Mouse (Mus musculus): ENCODE measurements around the gene Knstrn. TPM values are rescaled to one million over a fixed set of nuclear protein-coding genes. Genes with fewer than 3 reads are reported as not detected.

Knstrn gene
- polyA plus RNA-seq, 1 experiment from 2014 or later: 195 TPM

GRCm38 (mm10) chr2:118895990-118896913 is 82.4 kb downstream of the Knstrn start:
- Histone ChIP-seq H3K9ac (replicated peaks; ENCODE audit: low read length) (peak overlapping the region; percentile 43), H3K27me3 (ENCODE audit: control insufficient read depth, insufficient read depth, low read length) (peaks cover 59% of the 10 kb centered on the region), H3K4me1 (ENCODE audit: control insufficient read depth, insufficient read depth, low read length) (peaks cover 21% of the 10 kb centered on the region), H3K4me3 (ENCODE audit: low read depth, low read length) (peak overlapping the region; percentile 45), H3K27ac (replicated peaks; ENCODE audit: low read depth, low read length) (no peak overlapping the region), H3K9me3 (replicated peaks; ENCODE audit: control insufficient read depth, low read length) (no peaks in the 10 kb centered on the region), H3K36me3 (replicated peaks; ENCODE audit: control insufficient read depth, insufficient read depth, low read depth, low read length) (no peaks in the 10 kb centered on the region), H3K4me2 (ENCODE audit: low read depth, low read length) (peak overlapping the region; percentile 83)
- peak; percentile 3; the same call in 1 of the 2 replicates for ATAC-seq (replicated peaks; ENCODE audit: insufficient number of reproducible peaks, low FRiP score, low TSS enrichment, low read depth)
- WGBS: under 1% methylated on average over 38 of the region's 38 CpGs
- peak; percentile 50 for DNase-seq (ENCODE audit: low spot score)

DNA sequence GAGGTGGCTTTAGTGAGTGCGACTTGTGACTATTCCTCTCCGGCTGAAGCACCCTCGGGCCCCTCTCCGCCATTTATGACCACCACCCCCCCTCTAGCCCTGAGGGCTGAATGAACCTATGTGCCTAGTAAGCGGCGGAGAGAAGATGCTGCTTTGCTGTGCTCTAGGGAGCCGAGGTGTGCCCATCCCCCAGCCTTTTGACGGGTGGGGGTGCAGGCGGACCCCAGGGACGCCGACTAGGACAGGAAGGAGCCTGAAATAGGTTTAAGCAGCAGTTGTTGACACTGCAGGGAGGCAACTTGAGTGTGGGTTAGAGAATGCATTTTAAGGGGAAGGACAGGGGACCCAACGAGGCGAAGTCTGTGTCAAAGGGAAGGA is 83.1 kb downstream of the Knstrn start:
- no peak for DNase-seq (ENCODE audit: low spot score)
- Histone ChIP-seq H3K9ac (replicated peaks; ENCODE audit: low read length) (peak overlapping the region; percentile 43), H3K9me3 (replicated peaks; ENCODE audit: control insufficient read depth, low read length) (no peaks in the 10 kb centered on the region)

GRCm38 (mm10) chr2:118897392-118897791 is 83.6 kb downstream of the Knstrn start:
- DNase-seq (ENCODE audit: low spot score) (no peak), ATAC-seq (replicated peaks; ENCODE audit: insufficient number of reproducible peaks, low FRiP score, low TSS enrichment, low read depth) (no peak)
- Histone ChIP-seq H3K27me3 (ENCODE audit: control insufficient read depth, insufficient read depth, low read length) (peaks cover 59% of the 10 kb centered on the region), H3K36me3 (replicated peaks; ENCODE audit: control insufficient read depth, insufficient read depth, low read depth, low read length) (no peaks in the 10 kb centered on the region), H3K4me3 (ENCODE audit: low read depth, low read length) (no peak overlapping the region), H3K9ac (replicated peaks; ENCODE audit: low read length) (no peak overlapping the region), H3K4me2 (ENCODE audit: low read depth, low read length) (peak overlapping the region; percentile 83), H3K4me1 (ENCODE audit: control insufficient read depth, insufficient read depth, low read length) (peaks cover 21% of the 10 kb centered on the region), H3K9me3 (replicated peaks; ENCODE audit: control insufficient read depth, low read length) (no peaks in the 10 kb centered on the region), H3K27ac (replicated peaks; ENCODE audit: low read depth, low read length) (no peak overlapping the region)
- WGBS: under 1% methylated on average over 7 of the region's 7 CpGs

More for the DNA sequence above, 83.1 kb downstream of the Knstrn start:
- no peaks in the 10 kb centered on the region for H3K36me3 ChIP-seq (replicated peaks; ENCODE audit: control insufficient read depth, insufficient read depth, low read depth, low read length)
- peaks cover 59% of the 10 kb centered on the region for H3K27me3 ChIP-seq (ENCODE audit: control insufficient read depth, insufficient read depth, low read length)
- H3K4me3 ChIP-seq (ENCODE audit: low read depth, low read length): peak overlapping the region; percentile 45
- no peak overlapping the region for H3K27ac ChIP-seq (replicated peaks; ENCODE audit: low read depth, low read length)
- peaks cover 21% of the 10 kb centered on the region for H3K4me1 ChIP-seq (ENCODE audit: control insufficient read depth, insufficient read depth, low read length)
- H3K4me2 ChIP-seq (ENCODE audit: low read depth, low read length): peak overlapping the region; percentile 83
- no peak for ATAC-seq (replicated peaks; ENCODE audit: insufficient number of reproducible peaks, low FRiP score, low TSS enrichment, low read depth)
- under 1% methylated on average over 13 of the region's 13 CpGs for WGBS

GRCm38 (mm10) chr2:118897808-118898207 is 84.0 kb downstream of the Knstrn start:
- 2% methylated on average over 11 of the region's 11 CpGs for WGBS
- Histone ChIP-seq H3K4me3 (ENCODE audit: low read depth, low read length) (no peak overlapping the region), H3K9ac (replicated peaks; ENCODE audit: low read length) (no peak overlapping the region), H3K4me1 (ENCODE audit: control insufficient read depth, insufficient read depth, low read length) (peaks cover 21% of the 10 kb centered on the region), H3K27me3 (ENCODE audit: control insufficient read depth, insufficient read depth, low read length) (peaks cover 62% of the 10 kb centered on the region), H3K36me3 (replicated peaks; ENCODE audit: control insufficient read depth, insufficient read depth, low read depth, low read length) (no peaks in the 10 kb centered on the region), H3K9me3 (replicated peaks; ENCODE audit: control insufficient read depth, low read length) (no peaks in the 10 kb centered on the region), H3K4me2 (ENCODE audit: low read depth, low read length) (no peak overlapping the region), H3K27ac (replicated peaks; ENCODE audit: low read depth, low read length) (no peak overlapping the region)
- DNase-seq (ENCODE audit: low spot score): no peak
- no peak for ATAC-seq (replicated peaks; ENCODE audit: insufficient number of reproducible peaks, low FRiP score, low TSS enrichment, low read depth)

GRCm38 (mm10) chr2:118898771-118899170 is 85.0 kb downstream of the Knstrn start:
- H3K27ac ChIP-seq (replicated peaks; ENCODE audit: low read depth, low read length): no peak overlapping the region
- no peaks in the 10 kb centered on the region for H3K36me3 ChIP-seq (replicated peaks; ENCODE audit: control insufficient read depth, insufficient read depth, low read depth, low read length)
- H3K4me1 ChIP-seq (ENCODE audit: control insufficient read depth, insufficient read depth, low read length): peaks cover 21% of the 10 kb centered on the region
- DNase-seq (ENCODE audit: low spot score): no peak
- peaks cover 63% of the 10 kb centered on the region for H3K27me3 ChIP-seq (ENCODE audit: control insufficient read depth, insufficient read depth, low read length)
- H3K9ac ChIP-seq (replicated peaks; ENCODE audit: low read length): no peak overlapping the region
- H3K9me3 ChIP-seq (replicated peaks; ENCODE audit: control insufficient read depth, low read length): no peaks in the 10 kb centered on the region
- WGBS: 0% methylated on average over 4 of the region's 4 CpGs
- no peak overlapping the region for H3K4me2 ChIP-seq (ENCODE audit: low read depth, low read length)
- no peak overlapping the region for H3K4me3 ChIP-seq (ENCODE audit: low read depth, low read length)
- ATAC-seq (replicated peaks; ENCODE audit: insufficient number of reproducible peaks, low FRiP score, low TSS enrichment, low read depth): no peak

DNA sequence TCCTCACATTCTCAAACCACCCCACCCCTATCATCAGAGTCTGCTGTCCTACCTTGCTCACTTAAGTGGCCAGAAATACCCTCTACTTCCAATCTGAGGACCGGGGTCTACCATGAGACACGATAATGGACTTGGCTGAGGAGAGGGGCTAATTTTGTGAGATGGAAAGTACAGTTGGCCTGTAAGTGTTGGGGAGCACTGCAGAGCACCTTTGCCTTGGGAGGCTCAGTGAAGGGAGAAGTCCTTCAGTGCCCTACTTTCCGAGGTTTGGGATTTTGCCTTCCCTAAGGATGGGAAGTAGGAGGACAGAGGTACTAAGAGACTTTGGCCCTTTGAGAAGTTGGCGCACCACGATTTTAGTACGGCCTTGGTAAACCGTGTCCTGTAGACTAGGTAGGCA is 85.5 kb downstream of the Knstrn start:
- no peak overlapping the region for H3K4me3 ChIP-seq (ENCODE audit: low read depth, low read length)
- peaks cover 21% of the 10 kb centered on the region for H3K4me1 ChIP-seq (ENCODE audit: control insufficient read depth, insufficient read depth, low read length)

DNA sequence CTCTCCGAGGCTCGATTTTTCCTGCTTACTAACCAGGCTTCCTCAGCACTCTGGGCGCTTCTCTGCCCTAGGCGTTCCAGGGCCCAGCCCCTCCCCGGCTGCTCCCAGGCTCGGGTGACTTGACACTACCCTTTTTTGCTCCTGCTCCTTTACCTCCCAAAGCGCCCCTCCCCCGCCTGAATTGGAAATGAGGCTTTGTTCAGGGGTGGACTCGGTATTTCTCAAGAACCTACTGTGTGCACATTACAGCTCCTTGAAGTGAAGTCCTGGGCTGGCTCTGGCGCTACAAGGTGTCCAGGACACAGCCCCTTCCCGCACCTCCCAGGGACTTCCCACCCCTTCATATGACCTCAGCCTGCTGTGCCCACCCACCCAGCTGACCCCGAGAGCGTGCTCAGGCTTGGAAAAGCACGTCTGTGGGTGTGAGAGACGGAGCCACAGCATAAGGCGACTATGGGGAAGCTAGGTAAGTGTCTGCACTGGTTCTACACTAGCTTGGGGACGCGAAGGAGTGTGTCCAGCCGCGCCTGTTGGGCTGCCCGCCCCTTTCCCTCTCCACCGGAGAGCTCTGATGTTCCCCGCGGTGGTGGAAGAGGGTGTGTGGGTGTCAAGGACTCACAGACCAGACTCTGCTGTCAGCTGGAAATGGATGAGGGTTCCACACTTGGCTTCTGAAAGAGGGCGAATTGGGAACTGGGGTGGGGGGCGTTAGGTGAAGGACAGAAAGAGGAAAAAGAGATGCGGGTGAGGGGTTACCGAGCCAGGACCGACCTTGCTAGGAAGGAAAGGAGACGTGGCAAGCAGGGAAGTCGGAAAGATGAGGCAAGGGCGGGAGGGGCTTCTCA is 86.4 kb downstream of the Knstrn start, which contains the start of gene Bahd1:
Gene Bahd1 (plus strand): TSS at position 397 of the 845 bp plus-strand sequence.
- H3K4me2 ChIP-seq (ENCODE audit: low read depth, low read length): peak within 1 kb of the TSS; percentile 100
- no peaks in the 10 kb centered on the region for H3K36me3 ChIP-seq (replicated peaks; ENCODE audit: control insufficient read depth, insufficient read depth, low read depth, low read length)
- peaks cover 21% of the 10 kb centered on the region for H3K4me1 ChIP-seq (ENCODE audit: control insufficient read depth, insufficient read depth, low read length)
- H3K9me3 ChIP-seq (replicated peaks; ENCODE audit: control insufficient read depth, low read length): no peaks in the 10 kb centered on the region
- 0% methylated on average over 32 of the region's 32 CpGs for WGBS
- H3K27me3 ChIP-seq (ENCODE audit: control insufficient read depth, insufficient read depth, low read length): peaks cover 56% of the 10 kb centered on the region
- ATAC-seq (replicated peaks; ENCODE audit: insufficient number of reproducible peaks, low FRiP score, low TSS enrichment, low read depth) (0 out of 2 replicates have a peak, but pooled peaks have one; percentile 2), DNase-seq (ENCODE audit: low spot score) (peak; percentile 59)
- H3K9ac ChIP-seq (replicated peaks; ENCODE audit: low read length): peak within 1 kb of the TSS; percentile 40
- peak within 1 kb of the TSS; percentile 88 for H3K4me3 ChIP-seq (ENCODE audit: low read depth, low read length)
- H3K27ac ChIP-seq (replicated peaks; ENCODE audit: low read depth, low read length): no peak within 1 kb of the TSS

More for the DNA sequence above, 85.5 kb downstream of the Knstrn start:
- ATAC-seq (replicated peaks; ENCODE audit: insufficient number of reproducible peaks, low FRiP score, low TSS enrichment, low read depth): no peak
- DNase-seq (ENCODE audit: low spot score): no peak
- Histone ChIP-seq H3K9me3 (replicated peaks; ENCODE audit: control insufficient read depth, low read length) (no peaks in the 10 kb centered on the region), H3K4me2 (ENCODE audit: low read depth, low read length) (no peak overlapping the region), H3K36me3 (replicated peaks; ENCODE audit: control insufficient read depth, insufficient read depth, low read depth, low read length) (no peaks in the 10 kb centered on the region), H3K27me3 (ENCODE audit: control insufficient read depth, insufficient read depth, low read length) (peaks cover 64% of the 10 kb centered on the region), H3K27ac (replicated peaks; ENCODE audit: low read depth, low read length) (no peak overlapping the region), H3K9ac (replicated peaks; ENCODE audit: low read length) (no peak overlapping the region)
- 12% methylated on average over 7 of the region's 7 CpGs for WGBS
